Mouse (Mus musculus): ENCODE measurements at regions not wholly inside any gene's neighbourhood (a gene's known extent, or its start where the extent isn't known, plus 50 kb on each side); places are given as distances from the start of the nearest gene placed in this dataset.
"Not testable (repeated sequence)": the region's sequence is repeated elsewhere in the genome, so short reads cannot be mapped to it uniquely, and the experiment has no call there.

- in situ Hi-C loops (cut with MboI; ENCODE audit: low pct_unique_long_range_greater_than_20kb in 1 of 2, low sequenced_read_pairs in 2 of 2, unreplicated experiment in 1 of 2) = loop anchor here in 1 of 2 experiments (25.0 kb wide), 1 partner anchor 142 kb away; no protein-coding TSS in a partner anchor
Measured at GRCm38 (mm10) chr12:115404116-115404515, 643.4 kb upstream of the Zfp386 start.

- in situ Hi-C loops (cut with MboI; ENCODE audit: low pct_unique_long_range_greater_than_20kb in 1 of 2, low sequenced_read_pairs in 2 of 2, unreplicated experiment in 1 of 2) = loop anchor here in 1 of 2 experiments (25.0 kb wide), 1 partner anchor 142 kb away; no protein-coding TSS in a partner anchor
Measured at GRCm38 (mm10) chr12:115404657-115405056, 642.9 kb upstream of the Zfp386 start.

GRCm38 (mm10) chr12:115446247-115446646, 601.3 kb upstream of the Zfp386 start:
- in situ Hi-C loops (cut with MboI; ENCODE audit: low pct_unique_long_range_greater_than_20kb in 1 of 2, low sequenced_read_pairs in 2 of 2, unreplicated experiment in 1 of 2) = not testable (repeated sequence)

- in situ Hi-C loops (cut with MboI; ENCODE audit: low pct_unique_long_range_greater_than_20kb in 1 of 2, low sequenced_read_pairs in 2 of 2, unreplicated experiment in 1 of 2) = not testable (repeated sequence)
Measured at GRCm38 (mm10) chr12:115452626-115453025, 594.9 kb upstream of the Zfp386 start.

- in situ Hi-C loops (cut with MboI; ENCODE audit: low pct_unique_long_range_greater_than_20kb in 1 of 2, low sequenced_read_pairs in 2 of 2, unreplicated experiment in 1 of 2) = not testable (repeated sequence)
Measured at GRCm38 (mm10) chr12:115464777-115465176, 582.7 kb upstream of the Zfp386 start.

GRCm38 (mm10) chr12:115468015-115468414, 579.5 kb upstream of the Zfp386 start:
- in situ Hi-C loops (cut with MboI; ENCODE audit: low pct_unique_long_range_greater_than_20kb in 1 of 2, low sequenced_read_pairs in 2 of 2, unreplicated experiment in 1 of 2) = not testable (repeated sequence)

- in situ Hi-C loops (cut with MboI; ENCODE audit: low pct_unique_long_range_greater_than_20kb in 1 of 2, low sequenced_read_pairs in 2 of 2, unreplicated experiment in 1 of 2) = not testable (repeated sequence)
Measured at GRCm38 (mm10) chr12:115468569-115468968, 579.0 kb upstream of the Zfp386 start.

GRCm38 (mm10) chr12:115498865-115499264, 548.7 kb upstream of the Zfp386 start:
- in situ Hi-C loops (cut with MboI; ENCODE audit: low pct_unique_long_range_greater_than_20kb in 1 of 2, low sequenced_read_pairs in 2 of 2, unreplicated experiment in 1 of 2) = loop anchor here in 1 of 2 experiments (10.0 kb wide), 1 partner anchor 304 kb away; no protein-coding TSS in a partner anchor

GRCm38 (mm10) chr12:115507285-115507684, 540.2 kb upstream of the Zfp386 start:
- in situ Hi-C loops (cut with MboI; ENCODE audit: low pct_unique_long_range_greater_than_20kb in 1 of 2, low sequenced_read_pairs in 2 of 2, unreplicated experiment in 1 of 2) = not testable (repeated sequence)

- in situ Hi-C loops (cut with MboI; ENCODE audit: low pct_unique_long_range_greater_than_20kb in 1 of 2, low sequenced_read_pairs in 2 of 2, unreplicated experiment in 1 of 2) = not testable (repeated sequence)
Measured at GRCm38 (mm10) chr12:115508615-115509342, 538.7 kb upstream of the Zfp386 start.

- in situ Hi-C loops (cut with MboI; ENCODE audit: low pct_unique_long_range_greater_than_20kb in 1 of 2, low sequenced_read_pairs in 2 of 2, unreplicated experiment in 1 of 2) = not testable (repeated sequence)
Measured at GRCm38 (mm10) chr12:115518778-115519541, 528.6 kb upstream of the Zfp386 start.

- in situ Hi-C loops (cut with MboI; ENCODE audit: low pct_unique_long_range_greater_than_20kb in 1 of 2, low sequenced_read_pairs in 2 of 2, unreplicated experiment in 1 of 2) = no loop called here
Measured at GRCm38 (mm10) chr12:115527065-115527464, 520.5 kb upstream of the Zfp386 start.

- in situ Hi-C loops (cut with MboI; ENCODE audit: low pct_unique_long_range_greater_than_20kb in 1 of 2, low sequenced_read_pairs in 2 of 2, unreplicated experiment in 1 of 2) = no loop called here
Measured at GRCm38 (mm10) chr12:115542482-115542881, 505.0 kb upstream of the Zfp386 start.

- in situ Hi-C loops (cut with MboI; ENCODE audit: low pct_unique_long_range_greater_than_20kb in 1 of 2, low sequenced_read_pairs in 2 of 2, unreplicated experiment in 1 of 2) = loop anchor here in 1 of 2 experiments (25.0 kb wide), 1 partner anchor 505 kb away; no protein-coding TSS in a partner anchor
Measured at GRCm38 (mm10) chr12:115566878-115567277, 480.6 kb upstream of the Zfp386 start.

- in situ Hi-C loops (cut with MboI; ENCODE audit: low pct_unique_long_range_greater_than_20kb in 1 of 2, low sequenced_read_pairs in 2 of 2, unreplicated experiment in 1 of 2) = loop anchor here in 1 of 2 experiments (10.0 kb wide), 1 partner anchor 262 kb away; no protein-coding TSS in a partner anchor
Measured at GRCm38 (mm10) chr12:115592985-115593384, 454.5 kb upstream of the Zfp386 start.

- in situ Hi-C loops (cut with MboI; ENCODE audit: low pct_unique_long_range_greater_than_20kb in 1 of 2, low sequenced_read_pairs in 2 of 2, unreplicated experiment in 1 of 2) = loop anchor here (10.0 to 25.0 kb wide), 4 partner anchors 221 to 416 kb away; no protein-coding TSS in a partner anchor
Measured at GRCm38 (mm10) chr12:115603763-115604162, 443.8 kb upstream of the Zfp386 start.

- in situ Hi-C loops (cut with MboI; ENCODE audit: low pct_unique_long_range_greater_than_20kb in 1 of 2, low sequenced_read_pairs in 2 of 2, unreplicated experiment in 1 of 2) = loop anchor here (5.0 to 25.0 kb wide), 5 partner anchors 220 to 418 kb away; no protein-coding TSS in a partner anchor
Measured at GRCm38 (mm10) chr12:115604951-115605350, 442.6 kb upstream of the Zfp386 start.

- in situ Hi-C loops (cut with MboI; ENCODE audit: low pct_unique_long_range_greater_than_20kb in 1 of 2, low sequenced_read_pairs in 2 of 2, unreplicated experiment in 1 of 2) = loop anchor here (25.0 kb wide), 2 partner anchors 285 to 435 kb away; no protein-coding TSS in a partner anchor
Measured at GRCm38 (mm10) chr12:115622564-115623233, 424.8 kb upstream of the Zfp386 start.
